Mouse (Mus musculus) cerebellum, postnatal 10 days (tissue): ENCODE data around the gene Rnf152.

Experiments
- DNase-seq, 2 experiments: peaks; one replicate each; pipeline ENCODE4 v3.0.0; 2021; ENCODE audit warnings: mixed read lengths in 2 of 2

Rnf152 gene

GRCm38 (mm10) chr1:105311899-105312600 is 44.5 kb downstream of the Rnf152 start:
- peak in 1 of 2 experiments; percentile 13 for DNase-seq

- no peak for DNase-seq
Measured at GRCm38 (mm10) chr1:105302164-105302563, 54.3 kb downstream of the Rnf152 start.

GRCm38 (mm10) chr1:105301764-105302163 is 54.7 kb downstream of the Rnf152 start:
- DNase-seq, result peak in 1 of 2 experiments; percentile 8

- DNase-seq, result no peak
Measured at GRCm38 (mm10) chr1:105291859-105292258, 64.7 kb downstream of the Rnf152 start.

- no peak for DNase-seq
Measured at GRCm38 (mm10) chr1:105287536-105287935, 69.0 kb downstream of the Rnf152 start.

GRCm38 (mm10) chr1:105286906-105287305 is 69.6 kb downstream of the Rnf152 start:
- no peak for DNase-seq

- no peak for DNase-seq
Measured at GRCm38 (mm10) chr1:105285001-105285400, 71.5 kb downstream of the Rnf152 start.

- DNase-seq, result no peak
Measured at GRCm38 (mm10) chr1:105284116-105284515, 72.4 kb downstream of the Rnf152 start.

GRCm38 (mm10) chr1:105281277-105281676 is 75.2 kb downstream of the Rnf152 start:
- no peak for DNase-seq

GRCm38 (mm10) chr1:105280160-105280559 is 76.3 kb downstream of the Rnf152 start:
- DNase-seq, result no peak

GRCm38 (mm10) chr1:105274500-105275194 is 81.9 kb downstream of the Rnf152 start:
- DNase-seq, result no peak

- peak; percentile 24 to 48 for DNase-seq
Measured at GRCm38 (mm10) chr1:105271104-105271503, 85.4 kb downstream of the Rnf152 start.

GRCm38 (mm10) chr1:105263283-105264033 is 93.1 kb downstream of the Rnf152 start:
- no peak for DNase-seq

- DNase-seq, result no peak
Measured at GRCm38 (mm10) chr1:105260200-105260599, 96.3 kb downstream of the Rnf152 start.

GRCm38 (mm10) chr1:105257199-105257598 is 99.3 kb downstream of the Rnf152 start:
- no peak for DNase-seq

- DNase-seq, result no peak
Measured at GRCm38 (mm10) chr1:105249190-105249589, 107.3 kb downstream of the Rnf152 start.

GRCm38 (mm10) chr1:105246651-105247050 is 109.9 kb downstream of the Rnf152 start:
- DNase-seq, result no peak

- no peak for DNase-seq
Measured at GRCm38 (mm10) chr1:105246075-105246574, 110.4 kb downstream of the Rnf152 start.

GRCm38 (mm10) chr1:105243359-105244142 is 113.0 kb downstream of the Rnf152 start:
- no peak for DNase-seq

- DNase-seq, result no peak
Measured at GRCm38 (mm10) chr1:105240185-105240584, 116.3 kb downstream of the Rnf152 start.
